In the genomic region with DNA sequence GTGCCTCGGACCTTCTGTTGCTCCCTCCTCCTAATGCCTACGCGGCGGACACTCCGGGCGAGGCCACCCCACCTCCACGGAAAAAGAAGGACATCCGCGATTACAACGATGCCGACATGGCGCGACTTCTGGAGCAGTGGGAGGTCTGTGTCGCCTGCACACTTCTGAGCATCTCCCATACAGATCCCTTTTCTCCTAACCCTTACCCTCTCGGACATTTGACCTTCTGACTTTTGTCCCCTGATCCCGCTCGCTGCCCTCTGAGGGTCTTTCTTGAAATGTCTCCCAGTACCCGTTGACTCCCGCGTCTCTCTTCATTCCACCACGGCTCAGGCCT, we compare ENCODE assay signal across 7 mouse cellular contexts. TPM values are rescaled to one million over a fixed set of nuclear protein-coding genes. Genes with fewer than 3 reads are reported as not detected.
DNase-seq lines count a peak whose midpoint lies in the region; ATAC-seq and TF ChIP-seq lines count a peak whose summit lies in the region.

No protein-coding gene starts in this region.

- intact Hi-C loops in left cerebral cortex, postnatal 4 days (cut with DNase I) = no loop called here

- peak overlapping the region; percentile 57 for H3K27ac ChIP-seq in spleen, adult 2 months (ENCODE audit: insufficient read depth, low read length)
- H3K27ac ChIP-seq in forebrain, embryonic 12.5 days = peak overlapping the region; percentile 83
- peak overlapping the region; percentile 92 for H3K27ac ChIP-seq in liver, embryonic 12.5 days

- peak overlapping the region; percentile 85 for H3K4me3 ChIP-seq in spleen, adult 2 months (ENCODE audit: extremely low read depth, insufficient read depth, insufficient read length)
- peak overlapping the region; percentile 75 for H3K4me3 ChIP-seq in forebrain, embryonic 12.5 days (replicated peaks)
- peak overlapping the region; percentile 74 for H3K4me3 ChIP-seq in liver, embryonic 12.5 days

- TF ChIP-seq CTCF in spleen, adult 2 months (IDR thresholded peaks at IDR 0.05; ENCODE audit: extremely low read depth, insufficient read depth, insufficient read length, insufficient replicate concordance) = no peak

- no peaks in the 10 kb centered on the region; the same call in 1 of the 2 replicates for H3K4me1 ChIP-seq in spleen, adult 2 months (ENCODE audit: control insufficient read depth, insufficient read depth, insufficient read length)
- peaks cover 16% of the 10 kb centered on the region for H3K4me1 ChIP-seq in forebrain, embryonic 12.5 days
- peaks cover 74% of the 10 kb centered on the region for H3K4me1 ChIP-seq in liver, embryonic 12.5 days

- H3K36me3 ChIP-seq in spleen, adult 2 months (ENCODE audit: control insufficient read depth, insufficient read depth, low read length) = peaks cover 7% of the 10 kb centered on the region; the same call in 1 of the 2 replicates
- H3K36me3 ChIP-seq in forebrain, embryonic 12.5 days (replicated peaks) = peaks cover 16% of the 10 kb centered on the region
- H3K36me3 ChIP-seq in liver, embryonic 12.5 days = peaks cover 29% of the 10 kb centered on the region

- under 1% methylated on average over 21 of the region's 21 CpGs for WGBS in spleen, adult 2 months
- WGBS in forebrain, embryonic 12.5 days = 0% methylated on average over 19 of the region's 21 CpGs
- under 1% methylated on average over 21 of the region's 21 CpGs for WGBS in liver, embryonic 12.5 days (ENCODE audit: insufficient replicate concordance)

- no peaks in the 10 kb centered on the region for H3K27me3 ChIP-seq in spleen, adult 2 months (ENCODE audit: control insufficient read depth, insufficient read depth, low read length)
- no peaks in the 10 kb centered on the region for H3K27me3 ChIP-seq in forebrain, embryonic 12.5 days
- no peaks in the 10 kb centered on the region for H3K27me3 ChIP-seq in liver, embryonic 12.5 days (replicated peaks)

- H3K9ac ChIP-seq in forebrain, embryonic 12.5 days = peak overlapping the region; percentile 79
- peak overlapping the region; percentile 85 for H3K9ac ChIP-seq in liver, embryonic 12.5 days

- no peak for DNase-seq in spleen, adult 2 months (ENCODE audit: low read depth in 1 of 2, low spot score in 2 of 2)
- no peak for DNase-seq in spleen, postnatal 10 days (ENCODE audit: low spot score in 2 of 2)
- no peak for DNase-seq in adrenal gland, postnatal 10 days
- DNase-seq in left cerebral cortex, postnatal 4 days = no peak

- H3K9me3 ChIP-seq in forebrain, embryonic 12.5 days = no peaks in the 10 kb centered on the region
- no peaks in the 10 kb centered on the region for H3K9me3 ChIP-seq in liver, embryonic 12.5 days (replicated peaks)

- TF ChIP-seq POLR2A in spleen, adult 2 months (IDR thresholded peaks at IDR 0.05; ENCODE audit: low read depth, low read length) = no peak

- ATAC-seq in forebrain, embryonic 12.5 days (ENCODE audit: low FRiP score) = peak; percentile 25
- ATAC-seq in liver, embryonic 12.5 days = no peak; the same call in 1 of the 2 replicates
- no peak for ATAC-seq in monocyte, adult 5-6 weeks (replicated peaks; ENCODE audit: insufficient number of reproducible peaks, low FRiP score, low TSS enrichment, poor library complexity, severe bottlenecking)

- peak overlapping the region; percentile 80 for H3K4me2 ChIP-seq in forebrain, embryonic 12.5 days
- H3K4me2 ChIP-seq in liver, embryonic 12.5 days = peak overlapping the region; percentile 72

RNA-seq across cellular contexts. Expression of a gene that starts 8.0 kb away (rescaled TPM):
- polyA plus RNA-seq in spleen, adult 2 months (2012; rRNA removed) = 5.4 and 6.2 TPM in 2 replicates
- polyA plus RNA-seq in forebrain, embryonic 12.5 days (2016; fragmentation: Nextera tagmentation; extraction: Ambion mirVana) = 75.9 and 80.8 TPM in 2 replicates
- polyA plus RNA-seq in liver, embryonic 12.5 days (2016; fragmentation: Nextera tagmentation; extraction: Ambion mirVana) = 71.4 and 76.5 TPM in 2 replicates
- 10 to 100 TPM; 80.5 to 82.5 TPM for total RNA-seq in adrenal gland, postnatal 10 days (2021)
- total RNA-seq in left cerebral cortex, postnatal 4 days (2021) = 10 to 100 TPM; 55.4 to 60.3 TPM
- total RNA-seq in monocyte, adult 5-6 weeks (2017) = 14.4 to 59.0 TPM (median 46.0 TPM) in 3 replicates

RNA-seq across cellular contexts. Expression of a gene that starts 8.2 kb away (rescaled TPM):
- polyA plus RNA-seq in spleen, adult 2 months (2012; rRNA removed) = 23.5 and 38.9 TPM in 2 replicates
- polyA plus RNA-seq in forebrain, embryonic 12.5 days (2016; fragmentation: Nextera tagmentation; extraction: Ambion mirVana) = 8.7 and 10.9 TPM in 2 replicates
- 21.7 and 23.1 TPM in 2 replicates for polyA plus RNA-seq in liver, embryonic 12.5 days (2016; fragmentation: Nextera tagmentation; extraction: Ambion mirVana)
- total RNA-seq in adrenal gland, postnatal 10 days (2021) = 10 to 100 TPM; 19.4 to 21.3 TPM
- total RNA-seq in left cerebral cortex, postnatal 4 days (2021) = 10 to 100 TPM; 20.5 to 20.7 TPM
- 10.3 to 11.2 TPM (median 10.5 TPM) in 3 replicates for total RNA-seq in monocyte, adult 5-6 weeks (2017)
